Mouse (Mus musculus): ENCODE measurements around the gene Ptrh2.

The Ptrh2 gene

GRCm38 (mm10) chr11:86683395-86684125, at the start of gene Ptrh2, which contains the start of gene Vmp1:
Ptrh2 (plus strand) TSS chr11:86683985.
Vmp1 (minus strand) TSS chr11:86683836.
- peak; percentile 94 to 97 for DNase-seq

DNA sequence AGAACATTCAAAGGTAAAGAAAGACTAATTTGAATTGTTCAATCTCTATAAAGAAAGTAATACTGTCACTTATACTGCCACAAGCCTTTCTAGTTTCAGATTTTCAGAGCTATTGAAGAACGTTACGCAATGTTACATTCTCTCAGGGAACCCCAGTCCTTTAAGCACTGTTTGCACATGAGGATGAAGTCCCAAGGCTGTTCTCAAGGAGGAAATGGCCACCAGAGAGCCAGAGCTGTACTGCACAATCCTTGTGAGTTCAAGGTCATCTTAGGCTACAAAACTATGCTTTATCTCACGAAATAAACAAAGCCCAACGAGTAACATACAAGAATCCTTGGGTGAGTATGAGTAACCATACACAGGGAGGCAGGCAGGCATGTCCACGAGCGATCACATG, 49.4 kb upstream of the Ptrh2 start:
- no peak for DNase-seq

- no peak for DNase-seq
Observed at GRCm38 (mm10) chr11:86637697-86638096, 46.1 kb upstream of the Ptrh2 start.

GRCm38 (mm10) chr11:86641714-86642113, 42.1 kb upstream of the Ptrh2 start:
- no peak for DNase-seq

DNA sequence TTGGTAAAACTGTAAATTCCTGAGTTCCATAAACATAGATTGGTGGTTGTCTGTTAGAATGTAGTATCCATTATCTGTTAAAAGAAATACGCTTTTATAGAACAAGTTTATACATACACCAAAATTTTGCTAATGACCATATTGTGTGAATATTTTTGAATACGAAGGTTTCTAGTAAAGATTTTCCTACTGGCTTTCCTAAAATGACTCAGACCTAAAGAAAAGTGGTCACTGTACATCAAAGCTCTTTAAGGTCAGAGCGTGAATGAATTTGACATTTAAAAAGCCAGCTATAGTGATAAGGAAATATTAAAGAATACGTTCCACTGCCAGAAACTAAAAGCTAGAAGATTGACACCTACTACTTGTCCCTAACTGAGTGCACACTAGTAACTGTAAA, 39.2 kb upstream of the Ptrh2 start:
- DNase-seq: no peak

GRCm38 (mm10) chr11:86646136-86646834, 37.5 kb upstream of the Ptrh2 start:
- DNase-seq: no peak

GRCm38 (mm10) chr11:86646885-86647459, 36.8 kb upstream of the Ptrh2 start:
- no peak for DNase-seq

DNA sequence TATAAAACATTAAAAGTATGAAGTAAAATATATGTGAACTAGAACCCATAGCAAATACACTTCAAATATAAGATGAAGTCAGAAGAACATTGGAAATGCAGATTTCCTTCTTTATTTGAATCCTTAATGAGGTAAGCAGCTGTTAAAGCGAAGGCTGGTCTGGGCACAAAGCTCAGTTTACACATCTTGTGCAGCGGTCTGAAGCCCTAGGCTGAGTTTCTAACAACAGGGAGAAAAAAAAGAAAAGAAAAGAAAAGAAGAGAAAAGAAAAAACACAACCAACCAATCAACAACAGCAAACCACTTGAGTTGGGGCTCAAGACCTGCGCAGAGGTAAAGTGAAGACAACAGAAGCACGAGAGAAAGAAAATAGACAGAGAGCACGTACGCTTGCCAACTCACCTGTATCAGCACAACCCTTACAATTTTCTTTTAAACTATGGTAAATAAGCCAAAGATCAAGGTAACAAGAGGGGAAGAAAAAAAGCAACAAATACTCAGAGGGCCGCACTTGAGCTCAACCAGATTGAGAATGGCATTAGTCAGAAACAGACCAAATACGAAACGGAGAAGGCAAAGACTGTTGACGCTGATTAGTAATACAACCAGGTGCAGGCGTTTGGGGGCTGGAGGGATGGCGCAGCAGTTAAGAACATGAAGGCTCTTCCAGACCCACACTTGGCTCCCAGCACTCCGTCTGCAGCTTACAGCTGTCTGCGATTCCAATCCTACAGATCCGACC, 35.9 kb upstream of the Ptrh2 start:
- DNase-seq: no peak

GRCm38 (mm10) chr11:86649542-86649941, 34.2 kb upstream of the Ptrh2 start:
- DNase-seq: no peak

GRCm38 (mm10) chr11:86650676-86651075, 33.1 kb upstream of the Ptrh2 start:
- DNase-seq: no peak

DNA sequence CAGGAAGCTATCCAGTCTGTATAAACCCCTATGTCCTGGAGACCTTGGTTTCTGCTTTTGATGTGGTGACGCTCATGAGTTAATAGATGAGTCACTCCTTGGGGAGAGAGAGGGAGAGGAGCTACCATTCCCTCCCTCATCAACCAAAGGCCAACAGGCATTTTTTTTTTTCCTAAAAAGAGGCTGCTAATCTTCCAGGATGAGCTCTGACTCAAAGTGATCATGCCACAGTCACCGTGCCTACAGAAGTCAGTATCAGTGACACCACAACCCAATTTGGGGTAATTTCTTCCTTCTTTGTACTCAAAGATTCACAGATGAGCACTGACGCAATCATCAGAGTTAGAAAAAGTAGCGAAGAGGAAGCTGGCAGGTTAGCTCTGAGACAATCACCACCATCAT, 31.2 kb upstream of the Ptrh2 start:
- no peak for DNase-seq

- peak; percentile 64 to 66 for DNase-seq
Observed at GRCm38 (mm10) chr11:86653446-86653845, 30.3 kb upstream of the Ptrh2 start.

DNA sequence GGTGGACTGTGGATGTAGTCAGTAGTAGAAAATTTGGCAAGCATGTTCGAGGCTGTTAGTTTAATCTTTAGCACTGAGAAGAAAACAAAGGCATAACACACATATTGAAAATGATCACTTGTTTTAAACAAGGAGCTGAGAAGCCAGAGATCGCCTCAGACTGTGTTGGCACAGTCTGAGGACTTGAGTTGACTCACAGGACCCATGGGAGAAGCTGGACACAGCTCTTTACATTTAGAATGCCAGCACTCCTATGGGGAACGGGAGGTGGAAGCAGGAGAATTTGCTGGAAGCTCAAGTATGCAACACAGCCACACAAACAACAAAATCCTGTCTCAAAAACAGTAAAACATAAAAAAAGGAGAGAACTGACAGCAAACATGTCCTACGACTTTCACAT, 29.7 kb upstream of the Ptrh2 start:
- DNase-seq: no peak

DNA sequence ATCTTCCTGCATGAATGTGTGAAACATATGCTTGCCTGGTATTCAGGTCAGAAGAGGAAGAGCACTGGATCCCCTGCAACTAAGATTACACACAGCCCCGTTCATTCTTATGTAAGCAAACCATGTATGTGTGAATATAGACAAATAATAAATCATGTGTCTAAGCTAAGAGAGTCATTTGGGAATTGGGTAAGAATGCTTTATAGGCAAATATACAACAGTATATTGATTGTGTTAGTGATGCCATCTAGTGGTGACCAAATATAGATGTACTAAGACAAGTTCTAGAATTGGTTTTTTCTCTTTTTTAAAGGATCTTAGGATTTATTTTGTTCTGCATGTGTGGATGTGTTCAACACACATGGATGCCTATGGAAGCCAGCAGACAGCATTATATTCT, 28.1 kb upstream of the Ptrh2 start:
- DNase-seq: peak in 1 of 2 experiments; percentile 12

DNA sequence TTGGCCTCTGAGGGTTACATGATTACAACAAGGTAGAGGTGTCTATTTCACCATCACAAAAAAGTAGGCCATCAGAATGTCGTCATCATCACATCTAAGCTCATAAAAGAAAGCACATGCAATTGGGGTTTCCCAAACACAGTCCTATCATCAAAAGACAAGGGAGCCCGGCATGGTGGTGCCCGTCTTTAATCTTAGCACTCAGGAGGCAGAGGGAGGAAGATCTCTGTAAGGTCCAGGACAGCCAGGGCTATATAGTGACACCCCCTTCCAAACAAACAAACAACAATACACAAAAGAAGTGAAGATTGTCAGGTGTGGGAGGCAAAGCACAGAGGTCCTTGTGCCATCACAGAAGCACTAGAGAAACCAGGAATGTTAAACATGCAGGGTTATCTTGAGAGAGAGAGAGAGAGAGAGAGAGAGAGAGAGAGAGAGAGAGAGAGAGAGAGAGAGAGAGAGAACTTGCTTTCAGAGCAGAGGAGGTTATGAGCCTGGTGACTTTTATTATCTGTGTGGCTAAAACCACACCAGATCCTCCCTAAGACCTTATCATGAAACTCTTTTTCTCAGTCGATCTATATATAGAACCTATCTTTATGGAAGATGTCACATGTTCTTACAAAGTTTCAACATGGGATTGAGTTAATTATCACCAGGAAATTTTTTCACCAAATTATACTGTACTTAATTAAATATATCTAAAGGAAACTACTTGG, 26.8 kb upstream of the Ptrh2 start:
- no peak for DNase-seq

- DNase-seq: no peak
Observed at GRCm38 (mm10) chr11:86657863-86658262, 25.9 kb upstream of the Ptrh2 start.

GRCm38 (mm10) chr11:86662986-86663895, 20.5 kb upstream of the Ptrh2 start:
- no peak for DNase-seq

DNA sequence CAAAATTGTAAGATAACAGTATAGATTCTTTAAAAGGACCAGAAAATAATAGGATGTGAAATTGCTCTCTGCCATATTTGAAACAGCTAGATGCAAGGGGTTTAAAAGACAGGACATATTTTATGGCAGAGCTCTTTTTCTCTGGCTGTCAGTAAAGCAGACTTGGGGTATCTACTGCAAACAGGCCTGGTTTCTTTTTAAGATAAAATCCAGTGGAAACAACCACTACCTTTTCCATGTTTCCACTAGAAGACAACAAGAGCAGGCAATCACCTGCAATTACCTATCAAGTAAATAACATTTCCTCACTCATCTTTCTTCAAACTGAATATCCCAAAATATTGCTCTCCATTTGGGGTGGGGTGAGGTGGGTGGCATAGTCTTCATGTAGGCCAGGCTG, 19.8 kb upstream of the Ptrh2 start:
- DNase-seq: no peak

DNA sequence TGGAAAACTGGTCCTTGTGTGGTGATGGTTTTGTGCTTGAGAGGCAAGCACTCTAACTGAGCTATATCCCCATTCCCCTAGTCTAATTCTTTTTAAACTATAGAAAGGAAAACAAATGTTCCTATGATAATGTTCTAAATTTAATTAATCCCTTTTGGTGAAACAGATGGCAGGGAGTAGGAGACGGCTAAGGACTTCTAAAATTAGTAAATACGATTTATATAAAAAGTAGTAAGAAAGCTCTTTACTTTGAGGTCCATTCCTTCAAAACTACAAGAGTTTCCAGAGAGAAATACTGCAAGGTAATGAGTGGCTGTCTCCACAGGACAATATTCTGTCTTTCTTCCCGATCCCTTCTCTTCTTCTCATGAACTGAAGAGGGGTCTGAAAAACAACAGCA, 19.4 kb upstream of the Ptrh2 start:
- no peak for DNase-seq

GRCm38 (mm10) chr11:86667553-86667952, 16.2 kb upstream of the Ptrh2 start:
- DNase-seq: no peak

- DNase-seq: no peak
Observed at GRCm38 (mm10) chr11:86668169-86668568, 15.6 kb upstream of the Ptrh2 start.

All from kidney, postnatal 36 days (tissue).